Mouse (Mus musculus) thymus, adult 18-20 months (tissue): ENCODE results near the gene Dnajc16.

ENCODE experiments used
- DNase-seq, 2 experiments: peaks; one replicate each; pipeline ENCODE4 v3.0.0; 2022; ENCODE audit warnings: mixed read lengths in 2 of 2

The Dnajc16 gene

DNA sequence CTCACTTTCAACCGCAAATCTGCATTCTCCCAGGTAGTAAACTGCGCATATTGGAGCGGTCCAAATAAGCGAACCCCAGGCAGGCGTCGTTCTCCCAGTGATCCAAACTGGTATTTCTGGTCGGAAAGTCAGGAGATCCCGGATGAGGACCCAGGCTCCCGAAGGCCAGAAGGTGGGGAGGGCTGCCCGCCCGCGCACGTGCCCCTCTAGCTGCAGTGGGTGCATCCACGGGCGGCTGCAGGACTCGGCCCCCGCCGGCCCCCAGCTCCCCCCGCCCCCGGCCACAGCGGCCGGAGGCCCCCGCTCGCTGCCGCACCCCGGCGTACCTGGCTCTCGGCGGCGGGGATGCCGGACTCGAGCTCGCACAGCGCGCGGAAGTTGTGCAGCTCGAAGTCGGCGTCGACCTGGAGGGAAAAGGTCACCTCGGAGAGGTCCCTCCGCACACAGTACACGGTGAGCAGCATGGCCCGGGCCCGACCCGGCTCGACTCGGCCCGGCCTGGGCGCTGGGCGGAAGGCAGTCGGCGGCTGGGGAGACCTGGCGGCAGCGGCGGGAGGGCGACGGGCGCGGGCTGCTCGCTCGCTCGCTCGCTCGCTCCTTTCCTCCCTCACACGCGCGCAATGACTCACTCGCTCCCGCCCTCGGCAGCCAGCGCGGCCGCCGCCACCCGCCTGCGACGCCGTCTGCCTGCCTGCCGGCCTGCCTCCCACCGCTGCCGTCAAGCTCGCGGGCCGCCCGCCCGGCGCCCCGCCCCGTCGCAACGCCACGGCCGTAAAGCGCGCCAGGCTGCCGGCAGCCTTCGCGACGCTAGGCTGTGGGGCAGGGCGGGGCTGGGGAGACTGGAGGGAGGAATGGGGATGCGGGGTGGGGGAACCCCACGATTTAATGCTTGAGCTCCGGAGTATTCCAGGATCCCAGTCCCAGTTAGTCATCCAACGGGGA is 67.7 kb downstream of the Dnajc16 start, which contains the start of gene Ddi2:
TSS of gene Ddi2 (minus strand) at position 689 of the 942 bp plus-strand sequence.
- peak; percentile 82 for DNase-seq

DNA sequence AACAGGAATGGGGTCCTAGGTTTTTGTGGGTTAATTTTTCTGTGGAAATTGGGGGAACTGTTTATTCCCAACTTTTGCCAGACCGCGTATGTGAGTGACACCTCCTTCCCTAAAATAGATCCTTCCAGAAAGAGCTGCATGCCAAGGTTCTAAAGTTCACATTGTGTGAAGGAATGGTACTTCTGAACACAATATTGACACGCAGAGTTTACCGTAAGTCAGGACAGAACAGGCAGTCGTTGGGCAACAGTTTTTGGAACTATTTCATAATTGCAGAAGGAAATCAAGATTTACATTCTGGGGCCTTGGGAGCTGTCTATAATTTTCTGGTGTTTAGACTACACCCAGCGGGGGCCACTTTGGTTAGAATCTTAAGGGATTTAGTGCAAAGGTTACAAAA is 68.8 kb downstream of the Dnajc16 start:
- no peak for DNase-seq

DNA sequence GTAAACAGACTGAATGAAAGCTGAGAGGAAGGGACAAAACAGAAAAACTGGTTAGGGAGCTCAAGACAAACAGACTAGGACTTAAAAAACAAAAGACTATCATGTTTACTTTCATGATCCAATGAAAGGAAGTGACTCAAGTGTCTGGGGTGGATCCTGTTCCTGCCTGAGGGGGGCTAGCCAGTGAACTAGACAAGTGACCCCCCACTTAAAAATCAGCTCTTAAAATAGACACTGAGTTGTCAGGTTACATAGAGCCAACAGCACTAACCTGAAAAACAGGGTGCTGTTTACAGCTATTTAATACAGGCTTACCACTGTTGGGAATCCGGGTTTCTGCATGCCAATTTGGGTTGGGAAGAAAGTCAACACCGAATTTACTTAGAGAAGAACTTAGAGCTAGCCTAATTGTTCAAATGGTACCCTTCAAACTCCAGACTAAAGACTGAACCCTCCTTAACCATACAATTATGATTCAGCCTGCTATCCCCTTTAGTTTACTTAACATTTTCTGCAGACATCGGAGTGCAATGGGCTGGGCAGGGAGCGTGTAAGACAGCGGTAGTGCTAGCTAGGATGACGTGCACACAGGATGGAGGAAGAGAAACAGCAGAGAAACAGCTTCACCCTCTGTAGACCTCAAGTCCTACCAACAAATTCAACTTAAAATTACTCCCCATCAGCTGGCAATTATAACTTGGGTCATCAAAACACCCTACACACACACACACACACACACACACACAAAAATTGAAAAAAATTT is 69.8 kb downstream of the Dnajc16 start:
- DNase-seq = no peak

DNA sequence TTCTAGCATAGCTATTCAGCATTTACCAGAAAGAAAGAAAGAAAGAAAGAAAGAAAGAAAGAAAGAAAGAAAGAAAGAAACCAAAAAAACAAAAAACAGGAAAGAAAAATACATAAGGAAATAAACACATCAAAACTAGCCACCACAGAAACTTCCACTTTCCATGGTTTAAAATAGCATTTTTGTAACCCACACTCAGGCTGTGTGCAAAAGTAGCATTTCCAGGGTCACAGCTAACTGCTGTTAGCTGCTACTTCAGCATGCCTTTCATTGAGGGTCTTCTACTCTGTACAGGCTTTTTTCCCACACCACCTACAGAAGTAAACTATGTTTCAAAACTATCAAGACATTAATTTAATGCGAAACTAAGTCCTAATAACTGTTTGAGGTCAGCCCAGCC is 71.4 kb downstream of the Dnajc16 start:
- DNase-seq = no peak

DNA sequence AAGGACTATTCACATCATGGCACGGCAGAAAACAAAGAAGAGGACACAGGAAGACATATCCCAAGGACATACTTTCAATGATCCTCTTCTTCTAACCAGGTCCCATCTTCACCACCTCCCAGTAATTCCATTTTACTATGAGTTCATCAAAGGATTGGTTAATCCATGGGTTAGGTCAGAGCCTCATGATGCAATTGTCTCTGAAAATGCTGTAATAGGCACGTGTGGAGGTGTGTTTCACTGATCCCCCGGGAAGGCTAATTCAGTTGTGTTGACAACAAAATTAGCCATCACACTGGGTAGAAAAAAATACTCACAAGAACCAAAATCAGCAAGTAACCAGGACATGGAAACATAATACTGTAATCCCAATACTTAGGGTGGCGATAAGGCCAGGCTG is 73.1 kb downstream of the Dnajc16 start:
- DNase-seq = no peak

DNA sequence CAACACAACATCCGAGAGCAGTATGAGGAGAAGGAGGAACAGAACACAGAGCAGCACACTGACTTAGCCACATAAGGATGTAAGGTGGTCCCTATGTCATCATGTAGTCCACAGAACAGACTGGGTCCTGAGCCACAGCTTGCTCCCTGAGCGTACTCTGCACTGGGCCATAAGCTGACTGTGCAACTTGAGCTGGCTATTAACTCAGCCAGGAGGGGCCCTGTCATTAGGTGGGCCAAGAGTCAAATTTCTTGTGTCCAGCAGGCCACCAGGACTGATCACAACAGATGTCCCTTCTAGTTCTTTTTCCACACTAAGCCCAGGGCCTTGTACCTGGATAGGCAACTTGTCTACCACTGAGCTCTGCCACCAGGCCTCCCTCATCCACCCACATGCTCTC is 75.7 kb downstream of the Dnajc16 start:
- DNase-seq = no peak

DNA sequence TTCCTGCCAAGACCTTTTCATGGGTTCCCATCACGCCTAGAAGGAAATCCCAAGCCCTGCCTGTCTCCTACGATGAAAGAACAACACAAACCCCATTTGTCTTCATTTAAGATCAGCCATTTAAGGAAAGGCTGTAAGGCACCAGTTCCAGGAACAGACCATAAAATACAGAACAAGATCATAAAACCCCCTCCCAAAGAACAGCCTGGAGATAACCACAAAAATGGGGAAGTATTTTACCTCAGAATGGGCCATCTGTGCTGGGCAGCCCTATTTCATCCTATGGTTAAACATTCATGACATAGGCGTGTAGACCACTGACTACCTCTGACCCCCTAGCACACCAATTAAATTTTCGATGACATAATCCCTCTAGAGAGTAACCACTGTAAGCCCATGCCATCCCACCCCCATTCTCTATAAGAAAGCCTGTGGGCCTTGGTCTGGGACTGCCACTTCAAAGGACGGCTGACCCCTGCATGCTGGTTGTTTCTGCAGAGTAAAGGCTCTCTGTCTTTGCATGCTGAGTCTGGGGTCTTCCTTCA is 77.1 kb downstream of the Dnajc16 start:
- DNase-seq = no peak

DNA sequence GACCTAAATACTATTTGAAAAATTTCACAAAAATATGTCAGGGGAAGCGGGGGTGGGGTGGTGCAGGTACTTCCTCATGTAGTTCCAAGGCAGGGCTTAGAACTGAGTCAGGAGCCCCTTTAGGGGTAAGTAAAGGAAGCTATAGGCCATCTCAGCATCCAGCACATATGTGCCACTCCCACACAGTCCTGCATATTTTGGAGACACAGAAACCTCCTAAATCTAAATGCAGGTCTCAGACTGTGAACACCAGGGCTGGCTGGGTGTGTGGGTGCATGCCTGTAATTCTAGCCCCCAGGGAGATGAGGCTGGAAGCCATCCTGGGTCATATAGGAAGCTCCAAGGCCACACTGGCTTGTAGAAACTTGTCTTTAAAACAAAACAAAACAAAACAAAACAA is 79.5 kb downstream of the Dnajc16 start:
- no peak for DNase-seq
